Mouse (Mus musculus) stomach, embryonic 16.5 days (tissue): ENCODE data around the gene Calr. TPM values are rescaled to one million over a fixed set of nuclear protein-coding genes. Genes with fewer than 3 reads are reported as not detected.
"Not testable (repeated sequence)": the region's sequence is repeated elsewhere in the genome, so short reads cannot be mapped to it uniquely, and the experiment has no call there.

ENCODE experiments used
- ATAC-seq: fragments of 200-750 bp; cut with Nextera tagmentation; 2 replicates; pipeline ENCODE4 v1.8.0; 2017; ENCODE audit warnings: moderate number of reproducible peaks, moderate TSS enrichment; ENCODE audit not compliant: insufficient read depth, low FRiP score
- H3K27ac ChIP-seq: fragments of 300-500 bp; sonication (generic); 2 replicates; pipeline ENCODE4 v1.5.1; 2014; ENCODE audit warnings: low read length
- H3K27me3 ChIP-seq: fragments of 300-500 bp; sonication (generic); 2 replicates; pipeline ENCODE4 v1.6.1; 2014; ENCODE audit warnings: low read length, control low read depth, mixed read lengths; ENCODE audit not compliant: control insufficient read depth, insufficient read depth
- H3K36me3 ChIP-seq: fragments of 300-500 bp; sonication (generic); 2 replicates; pipeline ENCODE4 v1.6.1; 2014; ENCODE audit warnings: low read length; ENCODE audit not compliant: control insufficient read depth, insufficient read depth
- H3K4me1 ChIP-seq: fragments of 300-500 bp; sonication (generic); 2 replicates; pipeline ENCODE4 v1.6.1; 2014; ENCODE audit warnings: low read length, control low read depth, mixed read lengths; ENCODE audit not compliant: control insufficient read depth, insufficient read depth
- H3K4me2 ChIP-seq: fragments of 300-500 bp; sonication (generic); 2 replicates; pipeline ENCODE4 v1.6.1; 2014; ENCODE audit warnings: low read depth, low read length, mixed read lengths
- H3K4me3 ChIP-seq: fragments of 300-500 bp; sonication (generic); replicated peaks from 2 replicates; pipeline ENCODE4 v1.5.1; 2014; ENCODE audit warnings: mild to moderate bottlenecking, low read length
- H3K9ac ChIP-seq: fragments of 300-500 bp; sonication (generic); 2 replicates; pipeline ENCODE4 v1.6.1; 2014; ENCODE audit warnings: low read length
- H3K9me3 ChIP-seq: fragments of 300-500 bp; sonication (generic); replicated peaks from 2 replicates; pipeline ENCODE4 v1.6.1; 2016; ENCODE audit warnings: low read length, control low read depth; ENCODE audit not compliant: control insufficient read depth
- WGBS: fragments of 180-500 bp; shearing (Covaris S2); extraction: QIAGEN DNeasy Blood & Tissue Kit; methylation state at CpG from one replicate; pipeline ENCODE4 v1.1.7; 2014; 5-methylcytosine and 5-hydroxymethylcytosine counted together
- polyA plus RNA-seq: library from polyadenylated mRNA; unstranded; fragments of >200 nt; fragmentation: Nextera tagmentation; extraction: Ambion mirVana; gene quantifications from 2 replicates; pipeline ENCODE4 v1.2.1, GENCODE M21; 2015

The Calr gene
- polyA plus RNA-seq, 1 experiment from 2014 or later: 1,028 TPM

- H3K9ac ChIP-seq, H3K4me3 ChIP-seq, H3K27me3 ChIP-seq, ATAC-seq, H3K27ac ChIP-seq, H3K4me2 ChIP-seq, H3K36me3 ChIP-seq, H3K9me3 ChIP-seq, H3K4me1 ChIP-seq: not testable (repeated sequence)
- 81% methylated on average over 1 of the region's 2 CpGs for WGBS
These were observed 20.2 kb downstream of the Calr start for GRCm38 (mm10) chr8:84826518-84826917.

GRCm38 (mm10) chr8:84825636-84826035, 21.1 kb downstream of the Calr start:
- Histone ChIP-seq H3K4me1 (peaks cover 3% of the 10 kb centered on the region), H3K4me2 (no peak overlapping the region), H3K4me3 (no peak overlapping the region), H3K9ac (no peak overlapping the region), H3K9me3 (no peaks in the 10 kb centered on the region), H3K36me3 (no peaks in the 10 kb centered on the region), H3K27ac (no peak overlapping the region), H3K27me3 (no peaks in the 10 kb centered on the region)
- 34% methylated on average over 4 of the region's 4 CpGs for WGBS
- ATAC-seq: no peak

- Histone ChIP-seq H3K4me3 (peak overlapping the region; percentile 20; the same call in 1 of the 2 replicates), H3K4me2 (peak overlapping the region; percentile 42), H3K9ac (peak overlapping the region; percentile 51; the same call in 1 of the 2 replicates), H3K4me1 (peaks cover 3% of the 10 kb centered on the region), H3K36me3 (no peaks in the 10 kb centered on the region), H3K9me3 (no peaks in the 10 kb centered on the region), H3K27ac (no peak overlapping the region), H3K27me3 (no peaks in the 10 kb centered on the region)
- WGBS: under 1% methylated on average over 18 of the region's 18 CpGs
- peak; percentile 82 for ATAC-seq
These were observed 23.1 kb downstream of the Calr start for GRCm38 (mm10) chr8:84823653-84824052.

- Histone ChIP-seq H3K27me3 (no peaks in the 10 kb centered on the region), H3K9ac (peak within 1 kb of the TSS; percentile 51; the same call in 1 of the 2 replicates), H3K27ac (no peak within 1 kb of the TSS), H3K4me2 (peak within 1 kb of the TSS; percentile 42), H3K4me3 (peak within 1 kb of the TSS; percentile 20; the same call in 1 of the 2 replicates), H3K4me1 (peaks cover 3% of the 10 kb centered on the region), H3K36me3 (no peaks in the 10 kb centered on the region), H3K9me3 (no peaks in the 10 kb centered on the region)
- ATAC-seq: no peak
- 47% methylated on average over 3 of the region's 3 CpGs for WGBS
These were observed 24.0 kb downstream of the Calr start, which contains the start of gene Dand5 for GRCm38 (mm10) chr8:84822723-84823122. TSS of gene Dand5 (minus strand) at chr8:84822823.

GRCm38 (mm10) chr8:84816117-84816516, 30.6 kb downstream of the Calr start:
- H3K27ac ChIP-seq: no peak overlapping the region
- no peak overlapping the region for H3K9ac ChIP-seq
- no peaks in the 10 kb centered on the region for H3K9me3 ChIP-seq
- H3K4me2 ChIP-seq: no peak overlapping the region
- H3K4me1 ChIP-seq: peaks cover 8% of the 10 kb centered on the region; the same call in 1 of the 2 replicates
- 76% methylated on average over 17 of the region's 17 CpGs for WGBS
- H3K4me3 ChIP-seq: no peak overlapping the region
- no peak for ATAC-seq
- peaks cover 6% of the 10 kb centered on the region for H3K27me3 ChIP-seq
- H3K36me3 ChIP-seq: no peaks in the 10 kb centered on the region

- H3K4me3 ChIP-seq: no peak overlapping the region
- 9% methylated on average over 9 of the region's 9 CpGs for WGBS
- H3K27me3 ChIP-seq: peaks cover 6% of the 10 kb centered on the region
- no peaks in the 10 kb centered on the region for H3K9me3 ChIP-seq
- peaks cover 10% of the 10 kb centered on the region; the same call in 1 of the 2 replicates for H3K4me1 ChIP-seq
- ATAC-seq: peak; percentile 81
- H3K36me3 ChIP-seq: no peaks in the 10 kb centered on the region
- H3K9ac ChIP-seq: no peak overlapping the region
- H3K4me2 ChIP-seq: no peak overlapping the region
- no peak overlapping the region for H3K27ac ChIP-seq
These were observed 31.2 kb downstream of the Calr start for GRCm38 (mm10) chr8:84815547-84815946.

GRCm38 (mm10) chr8:84814555-84815441, 31.9 kb downstream of the Calr start:
- 39% methylated on average over 19 of the region's 19 CpGs for WGBS
- Histone ChIP-seq H3K9ac (no peak overlapping the region; the same call in 1 of the 2 replicates), H3K27ac (no peak overlapping the region), H3K4me3 (no peak overlapping the region), H3K36me3 (no peaks in the 10 kb centered on the region), H3K4me2 (no peak overlapping the region), H3K27me3 (peaks cover 6% of the 10 kb centered on the region), H3K9me3 (no peaks in the 10 kb centered on the region), H3K4me1 (peaks cover 10% of the 10 kb centered on the region; the same call in 1 of the 2 replicates)
- ATAC-seq: no peak

- Histone ChIP-seq H3K4me2 (no peak overlapping the region), H3K4me3 (no peak overlapping the region), H3K4me1 (peaks cover 10% of the 10 kb centered on the region; the same call in 1 of the 2 replicates), H3K27me3 (peaks cover 6% of the 10 kb centered on the region), H3K9me3 (no peaks in the 10 kb centered on the region), H3K36me3 (no peaks in the 10 kb centered on the region), H3K27ac (no peak overlapping the region), H3K9ac (no peak overlapping the region)
- WGBS: 79% methylated on average over 11 of the region's 11 CpGs
- ATAC-seq: no peak
These were observed 32.5 kb downstream of the Calr start for GRCm38 (mm10) chr8:84814240-84814554.

GRCm38 (mm10) chr8:84813830-84814229, 32.9 kb downstream of the Calr start:
- 80% methylated on average over 3 of the region's 3 CpGs for WGBS
- Histone ChIP-seq H3K27ac (no peak overlapping the region), H3K4me2 (no peak overlapping the region), H3K36me3 (no peaks in the 10 kb centered on the region), H3K4me1 (peaks cover 10% of the 10 kb centered on the region; the same call in 1 of the 2 replicates), H3K9ac (no peak overlapping the region), H3K4me3 (no peak overlapping the region), H3K9me3 (no peaks in the 10 kb centered on the region), H3K27me3 (peaks cover 6% of the 10 kb centered on the region)
- ATAC-seq: no peak
